Mouse (Mus musculus): ENCODE data around the gene Trpm3.
A peak's percentile ranks its signal among the peaks of the same experiment; 100 is the strongest.

Trpm3 gene

GRCm38 (mm10) chr19:22638394-22638954 is 499.6 kb downstream of the Trpm3 start:
- no peak for DNase-seq (ENCODE audit: low spot score)

DNA sequence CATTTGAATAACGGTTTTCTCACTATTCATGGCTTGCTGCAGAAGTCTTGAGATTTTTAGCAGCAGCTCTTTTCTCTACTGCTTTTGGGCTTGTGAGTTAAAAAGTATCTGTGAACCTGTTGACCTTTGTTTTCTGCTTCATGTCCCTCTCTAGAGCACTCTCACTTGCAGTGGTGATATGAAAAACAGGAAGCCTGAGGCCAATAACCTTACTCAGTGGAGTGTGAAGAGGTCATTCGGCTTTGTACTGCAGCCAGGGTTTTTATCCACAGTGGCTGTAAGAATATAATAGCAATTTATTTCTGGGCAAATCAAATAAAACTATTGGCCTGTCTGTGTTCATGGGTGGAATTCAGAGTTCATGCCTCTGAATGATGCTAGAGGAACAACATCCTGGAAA is 503.3 kb downstream of the Trpm3 start:
- DNase-seq (ENCODE audit: low spot score) = no peak

- DNase-seq (ENCODE audit: low spot score) = no peak
These were observed 517.8 kb downstream of the Trpm3 start for GRCm38 (mm10) chr19:22656466-22657215.

DNA sequence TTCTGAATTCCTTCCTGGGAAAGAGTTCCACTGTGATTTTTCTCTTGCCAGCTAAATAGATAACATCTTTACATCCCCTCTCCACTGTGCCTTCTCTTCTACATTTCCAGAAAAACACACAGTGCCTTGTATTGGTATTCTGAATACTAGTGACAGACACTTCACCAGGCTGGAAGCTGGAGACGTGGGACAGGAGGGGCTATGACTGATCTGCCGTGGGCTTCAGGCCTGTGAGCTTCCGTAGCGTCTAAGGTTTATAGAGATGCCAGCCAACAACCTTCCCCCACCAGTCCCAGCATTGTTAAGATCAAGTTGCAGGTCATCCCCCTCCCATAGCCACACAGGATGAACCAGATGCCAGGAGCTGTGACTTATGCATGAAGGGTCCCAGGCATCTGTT is 518.4 kb downstream of the Trpm3 start:
- no peak for DNase-seq (ENCODE audit: low spot score)

GRCm38 (mm10) chr19:22665401-22665800 is 526.6 kb downstream of the Trpm3 start:
- no peak for DNase-seq (ENCODE audit: low spot score)

DNA sequence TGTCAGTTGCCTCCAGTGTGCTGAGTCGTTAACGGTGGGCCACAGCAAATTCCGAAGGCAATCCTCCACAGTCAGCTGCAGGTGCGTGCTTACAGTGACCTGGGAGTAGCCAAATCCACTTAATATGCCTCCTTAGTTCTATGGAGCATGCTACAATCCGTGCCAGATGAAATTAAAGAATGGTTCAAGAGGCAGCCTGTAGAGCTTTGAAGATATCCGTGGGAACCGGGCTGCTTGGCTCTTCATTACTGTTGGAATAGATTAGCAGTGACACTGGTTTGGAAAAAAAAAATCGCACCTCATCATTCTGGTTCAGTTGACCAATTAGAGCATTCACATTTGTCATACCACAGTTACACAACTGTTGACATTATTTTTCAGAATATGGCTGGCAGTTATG is 531.4 kb downstream of the Trpm3 start:
- no peak for DNase-seq (ENCODE audit: low spot score)

- no peak for DNase-seq (ENCODE audit: low spot score)
These were observed 534.0 kb downstream of the Trpm3 start for GRCm38 (mm10) chr19:22672892-22673291.

DNA sequence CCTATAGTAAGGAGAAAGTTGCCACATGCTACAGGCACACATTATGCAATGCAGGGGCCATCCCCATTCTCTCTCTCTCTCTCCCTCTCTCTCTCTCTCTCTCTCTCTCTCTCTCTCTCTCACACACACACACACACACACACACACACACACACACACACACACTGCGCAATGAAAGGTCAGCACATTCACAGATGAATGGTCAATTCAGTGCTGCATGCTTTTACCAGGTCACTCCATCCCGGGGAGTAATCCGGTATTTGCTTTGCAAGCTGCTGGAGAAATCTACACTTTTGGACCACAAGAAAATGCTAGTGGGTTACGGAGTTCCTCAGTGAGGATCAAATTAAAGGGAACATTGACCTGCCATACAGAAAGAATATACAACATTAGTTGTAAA is 537.4 kb downstream of the Trpm3 start:
- no peak for DNase-seq (ENCODE audit: low spot score)

- DNase-seq (ENCODE audit: low spot score) = no peak
These were observed 543.4 kb downstream of the Trpm3 start for GRCm38 (mm10) chr19:22682238-22682637.

DNA sequence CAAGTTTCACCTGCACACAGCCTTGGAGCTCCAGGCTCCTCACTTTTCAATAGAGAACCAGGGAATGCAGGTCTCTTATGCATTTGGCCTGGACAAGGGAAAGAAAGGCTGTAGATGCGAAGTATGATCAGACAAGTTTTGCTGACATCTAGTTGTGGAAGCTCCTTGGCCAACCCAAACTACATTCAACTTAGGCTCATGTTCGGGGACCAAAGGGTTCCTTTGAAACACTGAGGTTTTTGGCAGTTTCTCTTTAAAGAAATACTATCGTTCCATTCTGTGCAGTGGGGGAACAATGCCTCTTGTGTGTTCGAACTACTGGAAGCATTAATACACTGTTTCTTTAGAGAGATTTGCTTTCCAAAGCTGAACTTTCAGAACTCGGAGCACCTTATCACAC is 553.1 kb downstream of the Trpm3 start:
- DNase-seq (ENCODE audit: low spot score) = no peak

- DNase-seq (ENCODE audit: low spot score) = no peak
These were observed 553.7 kb downstream of the Trpm3 start for GRCm38 (mm10) chr19:22692553-22692952.

- DNase-seq (ENCODE audit: low spot score) = no peak
These were observed 554.1 kb downstream of the Trpm3 start for GRCm38 (mm10) chr19:22692956-22693355.

GRCm38 (mm10) chr19:22695423-22695822 is 556.6 kb downstream of the Trpm3 start:
- peak; percentile 31 for DNase-seq (ENCODE audit: low spot score)

DNA sequence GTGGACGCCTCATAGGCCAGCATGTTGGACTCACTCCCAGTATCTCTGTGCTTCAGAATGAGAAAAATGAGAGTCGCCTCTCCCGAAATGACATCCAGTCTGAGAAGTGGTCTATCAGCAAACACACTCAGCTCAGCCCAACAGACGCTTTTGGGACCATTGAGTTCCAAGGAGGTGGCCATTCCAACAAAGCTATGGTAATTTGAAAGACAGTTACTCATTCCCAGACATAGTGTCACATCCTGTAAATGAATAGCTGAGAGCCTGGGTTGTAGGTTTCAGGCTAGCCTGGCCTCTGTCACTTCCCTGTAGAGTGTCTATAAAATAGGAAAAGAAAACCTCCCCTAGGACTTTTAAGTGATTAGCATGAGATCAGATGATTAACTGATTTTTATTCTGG is 559.9 kb downstream of the Trpm3 start:
- DNase-seq (ENCODE audit: low spot score) = no peak

GRCm38 (mm10) chr19:22700871-22701651 is 562.2 kb downstream of the Trpm3 start:
- no peak for DNase-seq (ENCODE audit: low spot score)

- no peak for DNase-seq (ENCODE audit: low spot score)
These were observed 565.0 kb downstream of the Trpm3 start for GRCm38 (mm10) chr19:22703876-22704275.

DNA sequence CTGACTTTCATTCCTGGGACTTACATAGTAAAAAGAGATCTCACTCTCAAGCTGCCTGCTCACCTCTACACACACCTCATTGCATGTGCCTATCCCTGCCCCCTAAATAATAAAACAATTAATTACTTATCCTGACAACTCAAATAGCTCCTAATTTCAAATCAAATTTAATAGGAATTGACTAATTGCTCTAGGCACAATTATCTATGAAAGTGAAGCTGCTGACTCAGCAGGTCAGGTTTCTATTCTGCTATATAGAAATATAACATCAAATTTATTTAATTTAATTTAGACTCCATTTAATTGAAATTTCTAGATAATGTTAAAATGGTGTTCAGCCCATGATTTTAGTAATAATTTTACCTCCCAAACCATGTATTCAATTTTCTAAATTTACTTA is 566.6 kb downstream of the Trpm3 start:
- no peak for DNase-seq (ENCODE audit: low spot score)

GRCm38 (mm10) chr19:22719027-22719426 is 580.2 kb downstream of the Trpm3 start:
- DNase-seq (ENCODE audit: low spot score) = no peak

- DNase-seq (ENCODE audit: low spot score) = no peak
These were observed 591.0 kb downstream of the Trpm3 start for GRCm38 (mm10) chr19:22729846-22730245.

- DNase-seq (ENCODE audit: low spot score) = no peak
These were observed 592.1 kb downstream of the Trpm3 start for GRCm38 (mm10) chr19:22730971-22731370.

DNA sequence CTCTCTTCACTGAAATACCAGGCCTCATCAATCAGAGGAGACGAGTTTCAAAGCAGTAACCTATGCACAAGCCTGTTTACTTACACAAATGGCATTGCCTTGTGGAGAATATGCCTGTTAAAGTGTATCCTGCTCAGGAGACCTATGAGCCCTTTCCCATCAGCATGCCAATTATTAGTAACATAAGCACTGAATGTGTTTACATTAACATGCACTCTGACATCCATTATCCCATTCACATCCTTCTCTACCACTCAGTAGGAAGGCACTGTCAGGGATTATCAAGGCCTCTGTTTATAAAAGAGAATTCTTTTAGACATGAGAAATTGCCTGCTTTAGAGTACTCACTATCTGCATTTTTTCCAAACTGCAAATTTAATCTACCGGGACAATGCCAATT is 598.0 kb downstream of the Trpm3 start:
- DNase-seq (ENCODE audit: low spot score) = no peak

GRCm38 (mm10) chr19:22739240-22739639 is 600.4 kb downstream of the Trpm3 start:
- DNase-seq (ENCODE audit: low spot score) = no peak

- no peak for DNase-seq (ENCODE audit: low spot score)
These were observed 614.5 kb downstream of the Trpm3 start for GRCm38 (mm10) chr19:22753311-22753809.
